Mouse (Mus musculus): ENCODE results near the gene Dnajc2.
"Not testable (repeated sequence)": the region's sequence is repeated elsewhere in the genome, so short reads cannot be mapped to it uniquely, and the experiment has no call there.

DNA sequence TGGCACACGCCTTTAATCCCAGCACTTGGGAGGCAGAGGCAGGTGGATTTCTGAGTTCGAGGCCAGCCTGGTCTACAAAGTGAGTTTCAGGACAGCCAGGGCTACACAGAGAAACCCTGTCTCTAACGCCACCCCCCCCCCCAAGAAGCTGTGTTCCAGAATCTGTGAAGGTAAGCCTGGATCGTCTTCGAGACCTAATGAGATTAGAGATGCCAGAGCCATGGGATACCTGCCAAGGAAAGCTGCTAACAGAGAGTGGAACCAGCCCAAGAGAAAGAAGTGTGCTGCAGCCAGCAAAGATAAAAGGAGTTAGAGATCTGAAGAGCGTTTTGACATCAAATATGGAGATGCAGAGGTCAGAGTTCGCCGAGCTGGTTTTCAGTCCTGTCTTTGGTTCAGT is 77.0 kb downstream of the Dnajc2 start:
- not testable (repeated sequence) for TF ChIP-seq CTCF (IDR thresholded peaks at IDR 0.05; ENCODE audit: control insufficient read depth, insufficient read depth, insufficient read length); CEBPB (IDR thresholded peaks at IDR 0.05; ENCODE audit: low read depth); MAX (IDR thresholded peaks at IDR 0.05); USF1 (IDR thresholded peaks at IDR 0.05; ENCODE audit: low read depth); MYOG (IDR thresholded peaks at IDR 0.05; ENCODE audit: control insufficient read depth, extremely low read depth, insufficient read length); MYOD1 (IDR thresholded peaks at IDR 0.05; ENCODE audit: control insufficient read depth, insufficient read length, low read depth); FOSL1 (IDR thresholded peaks at IDR 0.05; ENCODE audit: insufficient read depth, low read length, poor library complexity, severe bottlenecking)
